Comparison of ENCODE assay signal across 10 mouse cellular contexts in genomic region chr14:23848529-23849141, GRCm38 (mm10).
DNase-seq lines count a peak whose midpoint lies in the region; ATAC-seq and TF ChIP-seq lines count a peak whose summit lies in the region.
"Had no signal": no experiment of that assay in that cellular context is flagged by ENCODE, and none has a peak within 500 bp of the region (broad histone marks: within the 10 kb centered on the region; RNA-seq: fewer than 3 reads in every experiment).

No protein-coding gene starts in this region.

- TF ChIP-seq CTCF in forebrain, postnatal 0 days (IDR thresholded peaks at IDR 0.05; ENCODE audit: low read depth): no peak
- no peak for TF ChIP-seq CTCF in lung, embryonic 14.5 days (IDR thresholded peaks at IDR 0.05; ENCODE audit: low read depth)
- no peak for TF ChIP-seq CTCF in thymus, adult 2 months (IDR thresholded peaks at IDR 0.05; ENCODE audit: borderline replicate concordance, control insufficient read depth, extremely low read depth, insufficient read depth, low read length, poor library complexity)

- no peak for TF ChIP-seq POLR2A in thymus, adult 2 months (IDR thresholded peaks at IDR 0.05; ENCODE audit: control insufficient read depth, extremely low read depth, insufficient read depth, low read length, poor library complexity)

- H3K27ac ChIP-seq in forebrain, postnatal 0 days (ENCODE audit: low read depth, low read length): no peak overlapping the region
- H3K27ac ChIP-seq in forebrain, embryonic 11.5 days (ENCODE audit: low read depth, low read length): no peak overlapping the region
- H3K27ac ChIP-seq in lung, embryonic 14.5 days (ENCODE audit: low read depth): no peak overlapping the region
- no peak overlapping the region for H3K27ac ChIP-seq in thymus, adult 2 months (ENCODE audit: control insufficient read depth, insufficient read depth, low read length)
- H3K27ac ChIP-seq: lung, embryonic 15.5 days had no signal

- 10% methylated on average over 6 of the region's 6 CpGs for WGBS in forebrain, postnatal 0 days
- 24% methylated on average over 6 of the region's 6 CpGs for WGBS in forebrain, embryonic 11.5 days
- 34% methylated on average over 6 of the region's 6 CpGs for WGBS in lung, embryonic 14.5 days
- 53% methylated on average over 6 of the region's 6 CpGs for WGBS in thymus, adult 2 months

- no peaks in the 10 kb centered on the region for H3K9me3 ChIP-seq in forebrain, postnatal 0 days (ENCODE audit: low read length)
- no peaks in the 10 kb centered on the region for H3K9me3 ChIP-seq in forebrain, embryonic 11.5 days (ENCODE audit: control insufficient read depth, low read length)
- H3K9me3 ChIP-seq in lung, embryonic 14.5 days (ENCODE audit: low read depth, low read length): no peaks in the 10 kb centered on the region
- H3K9me3 ChIP-seq: lung, embryonic 15.5 days had no signal

- no peaks in the 10 kb centered on the region for H3K4me1 ChIP-seq in forebrain, postnatal 0 days (ENCODE audit: insufficient read depth)
- no peaks in the 10 kb centered on the region; the same call in 1 of the 2 replicates for H3K4me1 ChIP-seq in forebrain, embryonic 11.5 days (replicated peaks; ENCODE audit: control insufficient read depth, insufficient read depth, low read length)
- H3K4me1 ChIP-seq in lung, embryonic 14.5 days (ENCODE audit: insufficient read depth): no peaks in the 10 kb centered on the region
- no peaks in the 10 kb centered on the region for H3K4me1 ChIP-seq in thymus, adult 2 months (replicated peaks; ENCODE audit: control insufficient read depth, insufficient read depth, low read length)
- H3K4me1 ChIP-seq: lung, embryonic 15.5 days had no signal

- no peak overlapping the region for H3K9ac ChIP-seq in forebrain, postnatal 0 days
- no peak overlapping the region for H3K9ac ChIP-seq in forebrain, embryonic 11.5 days (ENCODE audit: low read length)
- H3K9ac ChIP-seq in lung, embryonic 14.5 days: no peak overlapping the region
- H3K9ac ChIP-seq: lung, embryonic 15.5 days had no signal

- peak; percentile 10 for DNase-seq in forebrain, postnatal 0 days
- DNase-seq in forebrain, embryonic 11.5 days (ENCODE audit: low spot score): no peak
- DNase-seq in lung, embryonic 14.5 days: peak; percentile 4
- no peak for DNase-seq in lung, postnatal 36 days
- peak; percentile 12 for DNase-seq in embryo, embryonic 11 days
- peak; percentile 72 for DNase-seq in retina, embryonic 14.5 days (ENCODE audit: low spot score)
- DNase-seq in thymus, adult 2 months: no peak
- no peak for DNase-seq in heart, postnatal 4 days
- DNase-seq: heart, postnatal 10 days had no signal

- ATAC-seq in forebrain, postnatal 0 days: peak; percentile 74
- ATAC-seq in forebrain, embryonic 11.5 days (replicated peaks; ENCODE audit: low FRiP score): no peak
- no peak for ATAC-seq in lung, embryonic 14.5 days (ENCODE audit: insufficient read depth)

- no peaks in the 10 kb centered on the region for H3K27me3 ChIP-seq in forebrain, postnatal 0 days (ENCODE audit: insufficient read depth, low read length)
- H3K27me3 ChIP-seq in forebrain, embryonic 11.5 days (ENCODE audit: control insufficient read depth, insufficient read depth, low read length): no peaks in the 10 kb centered on the region
- H3K27me3 ChIP-seq in lung, embryonic 14.5 days (ENCODE audit: insufficient read depth, low read length): no peaks in the 10 kb centered on the region
- H3K27me3 ChIP-seq in thymus, adult 2 months (ENCODE audit: control insufficient read depth, insufficient read depth, low read length): no peaks in the 10 kb centered on the region
- H3K27me3 ChIP-seq: lung, embryonic 15.5 days had no signal

- H3K4me2 ChIP-seq in forebrain, postnatal 0 days (ENCODE audit: low read depth): no peak overlapping the region
- H3K4me2 ChIP-seq in forebrain, embryonic 11.5 days (ENCODE audit: low read depth, low read length, severe bottlenecking): no peak overlapping the region
- H3K4me2 ChIP-seq in lung, embryonic 14.5 days: no peak overlapping the region
- H3K4me2 ChIP-seq: lung, embryonic 15.5 days had no signal

- no peak overlapping the region for H3K4me3 ChIP-seq in forebrain, postnatal 0 days (ENCODE audit: low read depth, low read length)
- H3K4me3 ChIP-seq in forebrain, embryonic 11.5 days (ENCODE audit: low read depth, low read length): no peak overlapping the region
- H3K4me3 ChIP-seq in lung, embryonic 14.5 days (ENCODE audit: low read depth, low read length): no peak overlapping the region
- H3K4me3 ChIP-seq in thymus, adult 2 months (ENCODE audit: control insufficient read depth, insufficient read depth, low read length): no peak overlapping the region
- H3K4me3 ChIP-seq: lung, embryonic 15.5 days had no signal

- no peaks in the 10 kb centered on the region for H3K36me3 ChIP-seq in forebrain, postnatal 0 days (ENCODE audit: insufficient read depth)
- no peaks in the 10 kb centered on the region for H3K36me3 ChIP-seq in forebrain, embryonic 11.5 days (ENCODE audit: control insufficient read depth, insufficient read depth, low read length)
- H3K36me3 ChIP-seq in lung, embryonic 14.5 days (ENCODE audit: insufficient read depth): no peaks in the 10 kb centered on the region
- no peaks in the 10 kb centered on the region for H3K36me3 ChIP-seq in thymus, adult 2 months (ENCODE audit: control insufficient read depth, insufficient read depth, low read length)
- H3K36me3 ChIP-seq: lung, embryonic 15.5 days had no signal

Comparison
In these comparisons a context has a peak if more than half of its experiments do, and no peak if none do; other contexts are left out.
1. DNase-seq: peak in forebrain, postnatal 0 days (single experiment), lung, embryonic 14.5 days (single experiment), embryo, embryonic 11 days (single experiment) and retina, embryonic 14.5 days (single experiment); none in forebrain, embryonic 11.5 days (single experiment), lung, postnatal 36 days (single experiment), thymus, adult 2 months (single experiment) and heart, postnatal 4 days (single experiment).